Mouse (Mus musculus): ENCODE data around the gene Ccng2. TPM values are rescaled to one million over a fixed set of nuclear protein-coding genes. Genes with fewer than 3 reads are reported as not detected.

The Ccng2 gene
- polyA plus RNA-seq, 1 experiment from 2014 or later, result 78.3 TPM

- Histone ChIP-seq H3K9me3 (ENCODE audit: control insufficient read depth, low read length) (no peaks in the 10 kb centered on the region), H3K27ac (no peak overlapping the region), H3K4me2 (replicated peaks) (no peak overlapping the region), H3K27me3 (ENCODE audit: control insufficient read depth, insufficient read depth, low read length) (no peaks in the 10 kb centered on the region), H3K9ac (no peak overlapping the region), H3K36me3 (replicated peaks; ENCODE audit: control insufficient read depth, insufficient read depth) (no peaks in the 10 kb centered on the region), H3K4me1 (replicated peaks; ENCODE audit: control insufficient read depth, insufficient read depth, low read length) (no peaks in the 10 kb centered on the region), H3K4me3 (replicated peaks; ENCODE audit: low read length) (no peak overlapping the region)
- 86% methylated on average over 2 of the region's 2 CpGs for WGBS
- no peak for ATAC-seq (ENCODE audit: low FRiP score)
- DNase-seq (ENCODE audit: low spot score), result no peak
Measured at GRCm38 (mm10) chr5:93234605-93235004, 32.5 kb upstream of the Ccng2 start.

GRCm38 (mm10) chr5:93235888-93236287 lies 31.2 kb upstream of the Ccng2 start:
- H3K9me3 ChIP-seq (ENCODE audit: control insufficient read depth, low read length), result no peaks in the 10 kb centered on the region
- H3K36me3 ChIP-seq (replicated peaks; ENCODE audit: control insufficient read depth, insufficient read depth), result no peaks in the 10 kb centered on the region
- WGBS, result 70% methylated on average over 3 of the region's 3 CpGs
- peak; percentile 44 for DNase-seq (ENCODE audit: low spot score)
- ATAC-seq (ENCODE audit: low FRiP score), result 0 out of 2 replicates have a peak, but pooled peaks have one; percentile 53
- H3K9ac ChIP-seq, result no peak overlapping the region
- no peak overlapping the region for H3K4me3 ChIP-seq (replicated peaks; ENCODE audit: low read length)
- H3K27ac ChIP-seq, result no peak overlapping the region
- no peaks in the 10 kb centered on the region for H3K4me1 ChIP-seq (replicated peaks; ENCODE audit: control insufficient read depth, insufficient read depth, low read length)
- H3K4me2 ChIP-seq (replicated peaks), result no peak overlapping the region
- no peaks in the 10 kb centered on the region for H3K27me3 ChIP-seq (ENCODE audit: control insufficient read depth, insufficient read depth, low read length)

- no peak overlapping the region for H3K4me2 ChIP-seq (replicated peaks)
- no peak overlapping the region for H3K4me3 ChIP-seq (replicated peaks; ENCODE audit: low read length)
- no peak for DNase-seq (ENCODE audit: low spot score)
- no peak for ATAC-seq (ENCODE audit: low FRiP score)
- no peaks in the 10 kb centered on the region for H3K4me1 ChIP-seq (replicated peaks; ENCODE audit: control insufficient read depth, insufficient read depth, low read length)
- WGBS, result 87% methylated on average over 4 of the region's 4 CpGs
- no peaks in the 10 kb centered on the region for H3K9me3 ChIP-seq (ENCODE audit: control insufficient read depth, low read length)
- no peak overlapping the region for H3K9ac ChIP-seq
- H3K27me3 ChIP-seq (ENCODE audit: control insufficient read depth, insufficient read depth, low read length), result no peaks in the 10 kb centered on the region
- H3K27ac ChIP-seq, result no peak overlapping the region
- no peaks in the 10 kb centered on the region for H3K36me3 ChIP-seq (replicated peaks; ENCODE audit: control insufficient read depth, insufficient read depth)
Measured at GRCm38 (mm10) chr5:93236541-93236940, 30.5 kb upstream of the Ccng2 start.

GRCm38 (mm10) chr5:93239590-93240544 lies 27.2 kb upstream of the Ccng2 start:
- H3K4me2 ChIP-seq (replicated peaks), result no peak overlapping the region
- H3K9ac ChIP-seq, result no peak overlapping the region
- H3K4me3 ChIP-seq (replicated peaks; ENCODE audit: low read length), result no peak overlapping the region
- 86% methylated on average over 8 of the region's 8 CpGs for WGBS
- H3K9me3 ChIP-seq (ENCODE audit: control insufficient read depth, low read length), result no peaks in the 10 kb centered on the region
- ATAC-seq (ENCODE audit: low FRiP score), result no peak
- DNase-seq (ENCODE audit: low spot score), result no peak
- no peaks in the 10 kb centered on the region for H3K4me1 ChIP-seq (replicated peaks; ENCODE audit: control insufficient read depth, insufficient read depth, low read length)
- no peaks in the 10 kb centered on the region for H3K36me3 ChIP-seq (replicated peaks; ENCODE audit: control insufficient read depth, insufficient read depth)
- no peaks in the 10 kb centered on the region for H3K27me3 ChIP-seq (ENCODE audit: control insufficient read depth, insufficient read depth, low read length)
- H3K27ac ChIP-seq, result no peak overlapping the region

GRCm38 (mm10) chr5:93245280-93245679 lies 21.8 kb upstream of the Ccng2 start:
- no peak for ATAC-seq (ENCODE audit: low FRiP score)
- DNase-seq (ENCODE audit: low spot score), result no peak
- no peak overlapping the region for H3K27ac ChIP-seq
- H3K4me1 ChIP-seq (replicated peaks; ENCODE audit: control insufficient read depth, insufficient read depth, low read length), result no peaks in the 10 kb centered on the region
- H3K9ac ChIP-seq, result no peak overlapping the region
- H3K27me3 ChIP-seq (ENCODE audit: control insufficient read depth, insufficient read depth, low read length), result no peaks in the 10 kb centered on the region
- H3K4me3 ChIP-seq (replicated peaks; ENCODE audit: low read length), result no peak overlapping the region
- H3K4me2 ChIP-seq (replicated peaks), result no peak overlapping the region
- no peaks in the 10 kb centered on the region for H3K36me3 ChIP-seq (replicated peaks; ENCODE audit: control insufficient read depth, insufficient read depth)
- no peaks in the 10 kb centered on the region for H3K9me3 ChIP-seq (ENCODE audit: control insufficient read depth, low read length)
- WGBS, result 46% methylated on average over 2 of the region's 2 CpGs

GRCm38 (mm10) chr5:93249940-93250578 lies 17.0 kb upstream of the Ccng2 start:
- WGBS, result 87% methylated on average over 6 of the region's 6 CpGs
- Histone ChIP-seq H3K27ac (no peak overlapping the region), H3K4me2 (replicated peaks) (no peak overlapping the region), H3K9ac (no peak overlapping the region), H3K9me3 (ENCODE audit: control insufficient read depth, low read length) (peaks cover 6% of the 10 kb centered on the region; the same call in 1 of the 2 replicates), H3K4me3 (replicated peaks; ENCODE audit: low read length) (no peak overlapping the region), H3K27me3 (ENCODE audit: control insufficient read depth, insufficient read depth, low read length) (no peaks in the 10 kb centered on the region), H3K4me1 (replicated peaks; ENCODE audit: control insufficient read depth, insufficient read depth, low read length) (no peaks in the 10 kb centered on the region), H3K36me3 (replicated peaks; ENCODE audit: control insufficient read depth, insufficient read depth) (no peaks in the 10 kb centered on the region)
- ATAC-seq (ENCODE audit: low FRiP score), result no peak
- no peak for DNase-seq (ENCODE audit: low spot score)

- ATAC-seq (ENCODE audit: low FRiP score) (no peak), DNase-seq (ENCODE audit: low spot score) (no peak)
- Histone ChIP-seq H3K9ac (no peak overlapping the region), H3K4me3 (replicated peaks; ENCODE audit: low read length) (no peak overlapping the region), H3K36me3 (replicated peaks; ENCODE audit: control insufficient read depth, insufficient read depth) (no peaks in the 10 kb centered on the region), H3K9me3 (ENCODE audit: control insufficient read depth, low read length) (peaks cover 6% of the 10 kb centered on the region; the same call in 1 of the 2 replicates), H3K27me3 (ENCODE audit: control insufficient read depth, insufficient read depth, low read length) (no peaks in the 10 kb centered on the region), H3K4me2 (replicated peaks) (no peak overlapping the region), H3K27ac (no peak overlapping the region), H3K4me1 (replicated peaks; ENCODE audit: control insufficient read depth, insufficient read depth, low read length) (no peaks in the 10 kb centered on the region)
- 89% methylated on average over 12 of the region's 12 CpGs for whole genome bisulfite sequencing
Measured at GRCm38 (mm10) chr5:93251001-93251760, 15.9 kb upstream of the Ccng2 start.

GRCm38 (mm10) chr5:93255759-93256265 lies 11.2 kb upstream of the Ccng2 start:
- no peak overlapping the region for H3K4me3 ChIP-seq (replicated peaks; ENCODE audit: low read length)
- no peak overlapping the region for H3K9ac ChIP-seq
- no peaks in the 10 kb centered on the region for H3K36me3 ChIP-seq (replicated peaks; ENCODE audit: control insufficient read depth, insufficient read depth)
- H3K9me3 ChIP-seq (ENCODE audit: control insufficient read depth, low read length), result peaks cover 6% of the 10 kb centered on the region; the same call in 1 of the 2 replicates
- DNase-seq (ENCODE audit: low spot score) (no peak), ATAC-seq (ENCODE audit: low FRiP score) (no peak)
- H3K4me2 ChIP-seq (replicated peaks), result no peak overlapping the region
- H3K4me1 ChIP-seq (replicated peaks; ENCODE audit: control insufficient read depth, insufficient read depth, low read length), result no peaks in the 10 kb centered on the region
- no peaks in the 10 kb centered on the region for H3K27me3 ChIP-seq (ENCODE audit: control insufficient read depth, insufficient read depth, low read length)
- WGBS, result 92% methylated on average over 5 of the region's 5 CpGs
- no peak overlapping the region for H3K27ac ChIP-seq
